Mouse (Mus musculus): Measurements from ENCODE around the gene Thegl. TPM values are rescaled to one million over a fixed set of nuclear protein-coding genes. Genes with fewer than 3 reads are reported as not detected.
"Not testable (repeated sequence)": the region's sequence is repeated elsewhere in the genome, so short reads cannot be mapped to it uniquely, and the experiment has no call there.

Gene Thegl
- polyA plus RNA-seq (2012; rRNA removed) = 0.18 and 0.65 TPM in 2 replicates

DNA sequence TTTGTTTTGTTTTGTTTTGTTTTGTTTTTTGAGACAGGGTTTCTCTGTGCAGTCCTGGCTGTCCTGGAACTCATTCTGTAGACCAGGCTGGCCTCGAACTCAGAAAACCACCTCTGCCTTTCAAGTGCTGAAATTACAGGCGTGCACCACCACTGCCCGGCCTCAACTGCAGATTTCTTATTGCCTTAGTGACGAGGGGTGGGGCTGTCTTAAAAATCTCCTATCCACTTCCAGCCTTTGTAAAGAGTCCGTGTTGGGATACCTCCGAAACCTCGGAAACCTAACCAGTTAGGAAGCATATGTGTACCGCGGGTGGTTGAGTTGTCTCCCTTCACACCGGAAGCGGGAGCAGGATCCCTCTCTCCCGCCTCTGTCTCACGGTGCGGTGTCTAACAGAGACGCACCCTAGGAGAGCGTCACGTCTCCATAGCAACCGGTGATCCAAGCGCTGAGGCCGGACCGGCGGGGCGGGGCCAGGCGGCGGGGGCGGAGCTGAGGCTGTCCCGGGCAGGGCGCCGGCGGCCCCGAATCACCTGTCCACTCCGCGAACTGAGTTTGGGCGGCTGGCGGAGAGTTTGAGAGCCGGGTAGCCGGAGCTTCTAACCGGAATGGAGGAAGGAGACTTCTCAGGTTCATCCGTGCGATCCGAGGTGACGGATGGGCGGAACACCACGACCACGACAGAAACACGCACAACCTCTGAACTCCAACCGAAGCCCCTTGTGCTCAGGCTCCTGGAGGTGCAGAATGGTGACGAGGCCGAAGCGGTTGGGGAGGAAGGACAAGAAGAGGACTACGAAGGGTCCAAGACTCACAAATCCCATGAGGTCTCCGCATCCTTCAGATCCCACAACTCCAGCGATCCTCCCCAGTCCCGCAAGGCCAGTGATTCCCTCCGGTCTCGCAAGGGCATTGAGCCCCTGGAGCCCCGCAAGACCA, at the start of gene Thegl:
Gene Thegl, plus strand, starts transcription at position 480 of the 939 bp plus-strand sequence.
- Histone ChIP-seq H3K4me1 (ENCODE audit: control insufficient read depth, insufficient read depth, low read length) (no peaks in the 10 kb centered on the region), H3K4me3 (replicated peaks; ENCODE audit: extremely low read depth, low read depth, low read length) (peak within 1 kb of the TSS; percentile 49)
- 16% methylated on average over 57 of the region's 57 CpGs for WGBS
- DNase-seq = peak; percentile 84
- TF ChIP-seq CTCF (IDR thresholded peaks at IDR 0.05; ENCODE audit: insufficient read depth, low read length) = no peak
- TF ChIP-seq POLR2A (IDR thresholded peaks at IDR 0.05; ENCODE audit: borderline replicate concordance, extremely low read depth, low read depth, low read length) = no peak

DNA sequence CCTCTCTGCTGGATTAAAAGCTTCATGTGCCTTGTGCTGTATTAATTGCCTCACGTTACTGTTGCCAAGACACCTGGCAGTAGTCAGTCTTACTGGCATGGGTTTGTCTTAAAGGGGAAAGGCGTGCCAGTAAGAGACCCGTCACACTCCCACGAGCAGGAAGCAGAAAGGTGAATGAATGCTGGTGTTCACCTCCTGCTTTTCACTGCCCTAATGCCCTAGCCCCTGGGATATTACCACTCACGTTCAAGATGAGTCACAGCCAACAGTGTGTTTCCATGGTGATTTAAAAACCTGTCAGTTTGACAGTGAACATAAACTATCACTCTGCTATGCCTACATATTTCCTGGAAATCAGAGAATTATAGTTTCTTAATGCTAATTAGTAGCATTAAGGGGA, 46.6 kb upstream of the Thegl start:
- 60% methylated on average over 5 of the region's 5 CpGs for WGBS
- TF ChIP-seq POLR2A (IDR thresholded peaks at IDR 0.05; ENCODE audit: borderline replicate concordance, extremely low read depth, low read depth, low read length) (no peak), CTCF (IDR thresholded peaks at IDR 0.05; ENCODE audit: insufficient read depth, low read length) (no peak)
- DNase-seq = no peak
- Histone ChIP-seq H3K4me3 (replicated peaks; ENCODE audit: extremely low read depth, low read depth, low read length) (no peak overlapping the region), H3K4me1 (ENCODE audit: control insufficient read depth, insufficient read depth, low read length) (peaks cover 7% of the 10 kb centered on the region)

DNA sequence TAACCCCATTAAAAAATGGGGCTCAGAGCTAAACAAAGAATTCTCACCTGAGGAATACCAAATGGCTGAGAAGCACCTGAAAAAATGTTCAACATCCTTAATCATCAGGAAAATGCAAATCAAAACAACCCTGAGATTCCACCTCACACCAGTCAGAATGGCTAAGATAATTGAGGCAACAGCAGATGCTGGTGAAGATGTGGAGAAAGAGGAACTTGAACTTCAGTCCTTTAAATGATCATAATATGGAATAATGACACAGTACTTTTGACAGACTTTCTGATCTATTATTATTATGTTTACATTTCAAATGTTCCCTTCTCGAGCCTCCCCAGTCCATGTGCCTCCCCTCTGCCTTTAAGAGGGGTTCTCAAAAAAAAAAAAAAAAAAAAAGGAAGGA, 44.7 kb upstream of the Thegl start:
- whole genome bisulfite sequencing = 68% methylated on average over 1 of the region's 1 CpGs
- H3K4me3 ChIP-seq (replicated peaks; ENCODE audit: extremely low read depth, low read depth, low read length); DNase-seq; H3K4me1 ChIP-seq (ENCODE audit: control insufficient read depth, insufficient read depth, low read length): not testable (repeated sequence)

DNA sequence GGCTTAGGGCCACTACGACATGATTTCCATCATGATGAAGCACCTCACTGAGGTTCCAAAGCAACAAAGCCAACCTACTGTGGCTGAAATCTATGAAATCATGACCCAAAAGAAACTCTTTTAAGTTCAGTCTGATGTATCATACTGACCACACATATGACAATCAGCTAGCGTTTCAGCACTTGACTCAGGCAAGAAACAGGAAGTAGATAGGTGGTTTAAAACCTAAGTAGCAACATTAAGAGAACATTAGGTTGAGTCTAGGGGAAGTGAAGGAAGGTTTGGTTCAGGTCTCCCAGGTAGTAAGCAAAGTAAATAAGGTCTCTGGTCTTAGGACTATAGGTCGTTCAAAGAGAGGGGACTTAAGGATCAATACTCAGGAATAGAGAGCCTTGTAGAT, 42.3 kb upstream of the Thegl start:
- peak overlapping the region; percentile 100 for H3K4me3 ChIP-seq (replicated peaks; ENCODE audit: extremely low read depth, low read depth, low read length)
- TF ChIP-seq CTCF (IDR thresholded peaks at IDR 0.05; ENCODE audit: insufficient read depth, low read length) = no peak
- TF ChIP-seq POLR2A (IDR thresholded peaks at IDR 0.05; ENCODE audit: borderline replicate concordance, extremely low read depth, low read depth, low read length) = no peak
- no peak for DNase-seq
- 47% methylated on average over 3 of the region's 3 CpGs for WGBS
- peaks cover 7% of the 10 kb centered on the region for H3K4me1 ChIP-seq (ENCODE audit: control insufficient read depth, insufficient read depth, low read length)

DNA sequence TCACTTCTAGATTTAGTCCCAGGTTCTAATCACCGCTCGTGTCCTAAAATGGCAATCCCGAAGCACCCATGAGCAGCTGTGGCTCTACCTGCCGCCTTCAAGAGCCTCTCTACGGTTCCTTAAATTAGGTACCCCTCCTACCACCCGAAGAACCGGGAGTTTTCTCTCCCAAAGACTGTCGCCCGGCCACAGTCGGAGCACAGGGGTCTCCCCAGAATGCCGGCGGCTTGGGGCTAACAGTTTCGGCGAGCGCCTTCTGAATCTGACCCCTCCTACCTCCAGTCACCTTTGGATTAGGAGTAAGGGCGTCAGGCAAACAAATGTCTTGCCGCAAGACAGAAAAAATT, 41.6 kb upstream of the Thegl start:
- peak overlapping the region; percentile 100 for H3K4me3 ChIP-seq (replicated peaks; ENCODE audit: extremely low read depth, low read depth, low read length)
- no peak for DNase-seq
- WGBS = 1% methylated on average over 17 of the region's 17 CpGs
- H3K4me1 ChIP-seq (ENCODE audit: control insufficient read depth, insufficient read depth, low read length) = peaks cover 7% of the 10 kb centered on the region
- no peak for TF ChIP-seq CTCF (IDR thresholded peaks at IDR 0.05; ENCODE audit: insufficient read depth, low read length)
- no peak for TF ChIP-seq POLR2A (IDR thresholded peaks at IDR 0.05; ENCODE audit: borderline replicate concordance, extremely low read depth, low read depth, low read length)

DNA sequence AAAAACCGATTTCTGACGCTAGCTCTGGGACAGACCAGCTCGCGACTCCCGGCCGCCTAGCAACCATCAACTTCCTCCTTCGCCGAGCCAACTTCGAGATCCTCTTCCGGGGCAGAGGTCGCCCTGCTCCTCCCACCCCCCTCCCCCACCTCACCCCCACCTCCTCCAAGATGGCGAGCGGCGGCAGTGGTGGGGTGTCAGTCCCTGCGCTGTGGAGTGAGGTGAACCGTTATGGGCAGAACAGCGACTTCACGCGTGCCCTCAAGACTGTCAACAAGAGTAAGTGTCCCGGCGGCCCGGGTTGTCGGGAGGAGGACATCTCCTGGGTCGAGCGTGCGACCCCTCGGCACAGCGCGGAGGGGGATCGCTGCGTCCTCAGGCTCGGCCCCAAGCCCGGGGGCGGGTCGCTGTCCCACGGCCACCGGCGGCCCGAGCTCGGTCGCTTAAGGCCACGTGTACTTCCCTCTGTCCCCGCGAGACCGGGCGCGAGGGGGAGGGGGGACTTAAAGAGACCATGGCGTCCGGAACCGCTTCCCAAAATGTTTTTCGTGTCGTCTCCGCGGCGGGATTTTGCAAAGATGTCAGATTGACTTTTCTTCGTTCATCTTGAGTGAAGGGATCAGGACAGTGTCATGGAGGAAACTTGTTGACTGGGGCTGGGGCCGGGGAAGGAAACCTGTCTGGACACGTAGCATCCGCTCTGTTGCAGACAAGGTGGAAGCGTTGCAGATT, 41.1 kb upstream of the Thegl start, which contains the start of gene Srp72:
Gene Srp72, plus strand, starts transcription at position 130 of the 732 bp plus-strand sequence.
- Histone ChIP-seq H3K4me3 (replicated peaks; ENCODE audit: extremely low read depth, low read depth, low read length) (peak within 1 kb of the TSS; percentile 100), H3K4me1 (ENCODE audit: control insufficient read depth, insufficient read depth, low read length) (peaks cover 7% of the 10 kb centered on the region)
- peak; percentile 73; the same call in 1 of the 2 replicates for TF ChIP-seq POLR2A (IDR thresholded peaks at IDR 0.05; ENCODE audit: borderline replicate concordance, extremely low read depth, low read depth, low read length)
- no peak for TF ChIP-seq CTCF (IDR thresholded peaks at IDR 0.05; ENCODE audit: insufficient read depth, low read length)
- DNase-seq = peak; percentile 75
- under 1% methylated on average over 60 of the region's 60 CpGs for WGBS

DNA sequence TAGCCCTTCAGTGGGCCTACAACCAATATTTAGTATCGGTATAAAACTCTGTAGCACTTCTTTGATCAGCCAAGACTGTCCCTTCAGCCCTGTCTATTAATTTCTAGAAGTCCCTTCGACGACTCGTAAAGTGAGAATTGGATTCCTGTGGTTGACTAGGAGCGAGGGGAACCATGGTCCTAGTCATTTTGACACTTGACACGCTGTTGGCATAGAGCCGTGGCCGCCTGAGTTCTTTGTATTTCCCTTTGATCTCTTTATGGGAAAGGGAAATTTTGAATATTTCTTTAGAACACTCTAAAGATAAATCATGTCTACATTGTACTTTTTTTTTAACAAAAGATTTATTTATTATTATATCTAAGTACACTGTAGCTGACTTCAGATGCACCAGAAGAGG, 40.1 kb upstream of the Thegl start:
- TF ChIP-seq CTCF (IDR thresholded peaks at IDR 0.05; ENCODE audit: insufficient read depth, low read length) = no peak
- no peak for DNase-seq
- peak overlapping the region; percentile 29 for H3K4me3 ChIP-seq (replicated peaks; ENCODE audit: extremely low read depth, low read depth, low read length)
- WGBS = 63% methylated on average over 8 of the region's 8 CpGs
- peaks cover 7% of the 10 kb centered on the region for H3K4me1 ChIP-seq (ENCODE audit: control insufficient read depth, insufficient read depth, low read length)

DNA sequence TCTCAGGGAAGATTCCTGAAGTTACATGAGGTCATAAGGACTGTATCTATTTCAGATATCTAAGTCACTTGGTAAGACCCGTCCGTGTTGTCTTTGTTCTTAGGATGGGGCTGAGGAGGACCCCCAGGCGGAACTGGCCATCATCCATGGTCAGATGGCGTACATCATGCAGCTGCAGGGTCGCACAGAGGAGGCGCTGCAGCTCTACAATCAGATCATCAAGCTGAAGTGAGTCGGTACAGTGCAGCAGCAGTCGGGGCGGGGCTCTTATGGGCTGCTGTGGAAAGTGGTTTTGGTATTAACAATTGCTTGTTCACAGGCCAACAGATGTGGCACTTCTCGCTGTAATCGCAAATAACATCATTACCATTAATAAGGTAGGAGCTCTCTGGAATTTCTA, 31.8 kb upstream of the Thegl start:
- no peak for TF ChIP-seq POLR2A (IDR thresholded peaks at IDR 0.05; ENCODE audit: borderline replicate concordance, extremely low read depth, low read depth, low read length)
- no peak for TF ChIP-seq CTCF (IDR thresholded peaks at IDR 0.05; ENCODE audit: insufficient read depth, low read length)
- Histone ChIP-seq H3K4me1 (ENCODE audit: control insufficient read depth, insufficient read depth, low read length) (no peaks in the 10 kb centered on the region), H3K4me3 (replicated peaks; ENCODE audit: extremely low read depth, low read depth, low read length) (no peak overlapping the region)
- WGBS = 93% methylated on average over 11 of the region's 11 CpGs
- DNase-seq = no peak

DNA sequence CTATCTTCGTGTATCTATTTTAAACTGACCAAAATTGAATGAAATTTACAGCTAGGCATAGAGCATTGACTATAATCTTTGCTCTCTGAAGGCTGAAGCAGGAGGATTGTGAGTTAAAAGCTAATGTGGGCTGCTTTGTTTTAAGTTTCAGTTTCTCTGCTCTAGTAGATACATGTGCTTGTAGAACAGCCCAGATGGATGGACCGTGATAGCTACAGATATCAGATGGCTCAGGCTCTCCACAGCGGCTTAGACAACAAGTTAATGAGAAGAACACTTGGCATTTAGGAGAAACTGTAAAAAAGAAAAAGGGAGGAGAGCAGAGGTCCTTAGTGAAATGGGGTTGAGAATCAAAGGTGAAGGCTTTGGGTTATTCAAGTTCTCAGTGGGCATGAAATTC, 25.0 kb upstream of the Thegl start:
- H3K4me1 ChIP-seq (ENCODE audit: control insufficient read depth, insufficient read depth, low read length) = no peaks in the 10 kb centered on the region
- TF ChIP-seq CTCF (IDR thresholded peaks at IDR 0.05; ENCODE audit: insufficient read depth, low read length) (no peak), POLR2A (IDR thresholded peaks at IDR 0.05; ENCODE audit: borderline replicate concordance, extremely low read depth, low read depth, low read length) (no peak)
- WGBS = 94% methylated on average over 3 of the region's 3 CpGs
- DNase-seq = no peak
- no peak overlapping the region for H3K4me3 ChIP-seq (replicated peaks; ENCODE audit: extremely low read depth, low read depth, low read length)

All from lung, adult 2 months (tissue).